Mouse (Mus musculus) large intestine, adult 2 months (tissue): Measurements from ENCODE around the gene Fbxl20. TPM values are rescaled to one million over a fixed set of nuclear protein-coding genes. Genes with fewer than 3 reads are reported as not detected.
"Not testable (repeated sequence)": the region's sequence is repeated elsewhere in the genome, so short reads cannot be mapped to it uniquely, and the experiment has no call there.

Experiments
- DNase-seq: peaks from one replicate; pipeline ENCODE4 v3.0.0-alpha.2; 2012; ENCODE audit warnings: low read depth, low spot score
- WGBS: fragments of 180-500 bp; shearing (Covaris S2); methylation state at CpG from one replicate; pipeline ENCODE4 v1.1.7; 2018; 5-methylcytosine and 5-hydroxymethylcytosine counted together
- polyA plus RNA-seq: library from polyadenylated mRNA; depleted of rRNA; stranded (reverse); fragments of >200 nt; gene quantifications from 2 replicates; pipeline ENCODE4 v1.2.3, GENCODE M21; 2012; rRNA removed

Gene Fbxl20
- polyA plus RNA-seq, result 5.4 and 8.2 TPM in 2 replicates

DNA sequence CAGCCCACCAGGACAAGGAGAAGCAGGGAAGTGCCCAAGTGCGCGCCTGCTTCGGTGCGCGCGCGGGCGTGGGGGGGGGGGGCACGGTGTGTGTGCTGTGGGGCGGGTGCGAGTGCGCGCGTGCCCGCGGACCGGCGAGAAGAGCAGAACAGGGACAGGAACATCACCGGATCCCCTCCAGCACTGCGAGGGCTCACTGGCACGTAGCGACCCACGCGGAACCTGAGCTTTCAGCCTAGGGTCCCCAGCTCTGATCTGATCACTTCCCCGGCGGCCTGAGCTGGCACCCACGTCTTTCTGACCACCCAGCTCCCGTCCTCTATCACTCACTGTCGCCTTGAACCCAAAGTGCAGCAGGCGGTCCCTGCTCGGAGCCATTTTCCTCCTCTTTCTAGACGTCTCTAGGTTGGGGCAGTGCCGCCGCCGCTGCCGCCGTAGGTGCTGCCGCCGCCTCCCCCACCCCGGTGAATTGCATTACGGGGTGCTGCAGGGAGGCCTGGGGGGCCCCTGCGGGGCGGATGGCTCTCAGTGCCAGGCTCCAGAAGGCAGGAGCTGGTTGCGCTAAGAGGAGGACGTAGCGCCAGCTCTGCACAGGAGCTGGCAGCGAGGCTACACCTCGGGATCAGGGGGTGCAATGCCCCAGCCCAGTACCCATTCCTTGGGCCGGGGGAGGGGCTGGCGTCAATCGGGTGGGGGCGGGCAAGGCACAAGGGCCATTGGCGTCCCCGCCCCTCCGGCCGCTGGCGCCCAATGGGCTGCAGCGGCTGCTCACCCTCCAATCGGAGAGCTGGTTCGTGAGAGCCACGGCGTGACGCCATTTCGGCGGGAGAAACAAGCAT is at the start of gene Fbxl20:
Gene Fbxl20 (minus strand): TSS at position 618 of the 839 bp plus-strand sequence.
- WGBS, result under 1% methylated on average over 64 of the region's 65 CpGs
- peak; percentile 81 for DNase-seq

DNA sequence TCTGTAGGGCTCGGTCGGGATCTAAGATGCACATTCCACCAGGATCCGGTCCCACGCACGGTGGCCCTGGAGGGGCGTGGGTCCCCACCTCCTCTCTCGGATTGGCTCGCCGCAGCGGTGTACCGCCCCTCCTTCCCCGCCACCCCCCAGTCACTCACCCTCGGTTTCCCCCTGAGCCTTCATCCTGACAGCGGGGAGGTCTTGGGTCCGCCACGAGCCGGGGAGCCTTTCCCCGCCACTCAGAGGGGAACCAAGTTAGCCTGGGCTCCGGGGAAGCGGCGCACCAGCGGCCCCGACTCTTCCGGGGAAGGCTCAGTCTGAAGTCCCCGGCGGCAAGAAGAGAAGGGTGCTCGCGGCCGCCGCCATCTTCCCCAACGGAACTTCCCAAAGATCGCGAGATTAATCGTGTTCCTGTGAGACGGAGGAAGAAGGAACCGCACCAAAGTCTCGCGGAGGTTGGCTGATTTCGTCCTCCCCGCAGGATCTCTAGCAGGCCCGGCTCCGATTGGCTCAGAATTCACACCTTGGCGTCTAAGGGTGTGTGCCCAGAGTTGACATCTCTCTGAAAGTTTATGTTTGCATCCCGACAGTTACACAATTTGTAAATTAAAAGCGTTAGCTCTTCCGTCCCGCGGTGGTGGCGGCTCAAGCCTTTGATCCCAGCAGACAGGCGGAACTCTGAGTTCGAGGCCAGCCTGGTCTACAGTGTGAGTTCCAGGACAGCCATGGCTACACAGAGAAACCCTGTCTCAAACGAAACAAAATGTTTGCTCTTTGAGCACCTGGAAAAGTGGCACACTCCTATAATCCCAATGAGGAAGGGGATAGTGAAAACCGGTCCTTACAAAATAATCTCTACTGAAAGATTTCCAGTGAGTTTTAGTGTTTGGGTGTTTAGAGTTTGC is 43.0 kb upstream of the Fbxl20 start, which contains the start of gene Med1:
Gene Med1 (minus strand): TSS at position 393 of the 905 bp plus-strand sequence.
- under 1% methylated on average over 53 of the region's 53 CpGs for WGBS
- peak; percentile 97 for DNase-seq

- WGBS, result 63% methylated on average over 5 of the region's 5 CpGs
- DNase-seq, result no peak
Observed at GRCm38 (mm10) chr11:98190820-98191219, 40.6 kb upstream of the Fbxl20 start.

DNA sequence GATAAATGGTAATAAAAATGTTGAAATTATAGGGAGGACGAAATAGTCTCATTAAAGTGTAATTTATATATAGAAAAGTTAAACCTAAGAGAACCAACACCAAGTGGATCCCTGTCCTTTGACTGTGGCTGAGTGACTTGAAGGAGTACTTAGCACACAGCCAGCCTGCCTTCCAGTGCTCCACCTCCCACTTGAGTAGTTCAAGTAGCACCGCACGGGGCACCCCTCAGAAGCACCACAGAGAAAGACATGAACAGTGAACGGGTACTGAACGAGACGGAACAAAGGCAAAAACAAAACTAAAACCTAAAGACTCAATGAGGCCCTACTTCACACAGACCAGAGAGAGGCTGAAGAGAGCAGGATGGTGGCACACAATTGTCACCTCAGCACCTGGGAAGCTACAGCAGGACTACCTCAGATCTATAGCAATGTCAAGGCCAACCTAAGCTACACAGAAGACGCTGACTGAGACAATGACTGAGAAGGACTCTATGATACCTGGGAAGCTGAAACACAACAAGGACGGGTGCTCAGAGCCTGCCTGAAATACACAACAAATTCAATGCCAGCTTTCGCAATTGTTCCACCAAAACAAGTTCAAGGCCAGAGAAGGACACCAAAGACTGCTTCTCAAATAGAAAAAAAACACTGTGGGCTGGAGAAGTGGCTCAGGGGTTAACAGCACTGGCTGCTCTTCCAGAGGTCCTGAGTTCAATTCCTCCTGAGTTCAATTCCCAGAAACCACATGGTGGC is 37.6 kb upstream of the Fbxl20 start:
- DNase-seq, result no peak
- WGBS, result 83% methylated on average over 9 of the region's 9 CpGs

- WGBS, result 56% methylated on average over 3 of the region's 3 CpGs
- not testable (repeated sequence) for DNase-seq
Observed at GRCm38 (mm10) chr11:98182149-98182548, 31.9 kb upstream of the Fbxl20 start.

GRCm38 (mm10) chr11:98168400-98168799 is 18.2 kb upstream of the Fbxl20 start:
- DNase-seq, result no peak
- 52% methylated on average over 1 of the region's 1 CpGs for WGBS

DNA sequence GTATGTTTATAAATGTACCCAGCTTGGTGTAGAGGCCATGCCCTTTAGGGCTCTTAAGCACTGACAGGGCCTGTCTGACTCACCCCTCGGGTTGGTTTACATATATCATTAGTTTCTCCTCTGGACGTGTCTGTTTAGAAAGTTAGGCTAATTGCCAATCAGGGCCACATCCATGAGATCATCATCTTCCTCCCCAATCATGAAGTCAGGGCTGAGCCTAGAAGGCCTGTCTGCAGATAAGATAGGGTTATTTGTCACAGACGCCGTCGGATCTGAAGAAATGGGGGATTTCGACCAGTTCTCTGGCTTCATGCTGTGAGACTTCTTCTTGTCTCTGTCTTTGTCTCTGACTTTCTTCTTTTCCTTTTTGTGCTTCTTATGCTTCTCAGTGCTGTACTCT is 4.9 kb upstream of the Fbxl20 start:
- no peak for DNase-seq
- WGBS, result 83% methylated on average over 6 of the region's 6 CpGs

GRCm38 (mm10) chr11:98150625-98151156 is 488 bp upstream of the Fbxl20 start:
- 4% methylated on average over 10 of the region's 10 CpGs for WGBS
- no peak for DNase-seq

DNA sequence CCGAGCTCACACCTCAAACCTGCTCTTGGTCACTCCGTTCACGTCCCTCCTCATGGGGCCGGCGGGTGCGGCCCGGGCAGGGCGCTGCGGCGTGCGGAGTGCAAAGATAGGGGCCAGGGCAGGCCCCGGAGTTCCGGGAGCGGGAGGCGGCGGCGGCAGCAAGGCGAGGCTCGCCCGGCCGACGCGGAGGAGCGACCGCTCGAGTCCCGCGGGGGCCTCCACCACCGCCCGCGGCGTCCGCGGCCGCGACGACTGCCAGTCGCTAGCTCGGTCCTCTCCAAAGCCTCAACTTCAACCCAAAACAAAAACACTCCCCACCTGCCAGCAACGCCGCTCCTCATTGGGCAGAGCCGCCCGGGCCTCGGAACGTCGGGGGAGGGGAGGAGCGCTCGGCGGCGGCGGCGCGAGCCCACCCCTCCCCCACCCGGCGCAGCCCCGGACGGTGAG is 876 bp downstream of the Fbxl20 start:
- WGBS, result under 1% methylated on average over 57 of the region's 57 CpGs
- DNase-seq, result peak; percentile 65

GRCm38 (mm10) chr11:98148551-98149301 is 1.5 kb downstream of the Fbxl20 start:
- 1% methylated on average over 45 of the region's 45 CpGs for WGBS

GRCm38 (mm10) chr11:98145856-98146255 is 4.3 kb downstream of the Fbxl20 start:
- 84% methylated on average over 7 of the region's 7 CpGs for WGBS
- no peak for DNase-seq

More at GRCm38 (mm10) chr11:98148551-98149301, 1.5 kb downstream of the Fbxl20 start:
- DNase-seq, result no peak

GRCm38 (mm10) chr11:98142545-98142944 is 7.7 kb downstream of the Fbxl20 start:
- peak; percentile 54 for DNase-seq
- WGBS, result 60% methylated on average over 2 of the region's 2 CpGs

GRCm38 (mm10) chr11:98138894-98139293 is 11.3 kb downstream of the Fbxl20 start:
- DNase-seq, result no peak
- 64% methylated on average over 7 of the region's 7 CpGs for WGBS

GRCm38 (mm10) chr11:98137836-98138235 is 12.4 kb downstream of the Fbxl20 start:
- WGBS, result 87% methylated on average over 11 of the region's 11 CpGs

GRCm38 (mm10) chr11:98134951-98135350 is 15.3 kb downstream of the Fbxl20 start:
- no peak for DNase-seq
- WGBS, result 62% methylated on average over 4 of the region's 4 CpGs

More at GRCm38 (mm10) chr11:98137836-98138235, 12.4 kb downstream of the Fbxl20 start:
- no peak for DNase-seq

GRCm38 (mm10) chr11:98123424-98123823 is 26.8 kb downstream of the Fbxl20 start:
- DNase-seq, result no peak
- 88% methylated on average over 5 of the region's 5 CpGs for WGBS

DNA sequence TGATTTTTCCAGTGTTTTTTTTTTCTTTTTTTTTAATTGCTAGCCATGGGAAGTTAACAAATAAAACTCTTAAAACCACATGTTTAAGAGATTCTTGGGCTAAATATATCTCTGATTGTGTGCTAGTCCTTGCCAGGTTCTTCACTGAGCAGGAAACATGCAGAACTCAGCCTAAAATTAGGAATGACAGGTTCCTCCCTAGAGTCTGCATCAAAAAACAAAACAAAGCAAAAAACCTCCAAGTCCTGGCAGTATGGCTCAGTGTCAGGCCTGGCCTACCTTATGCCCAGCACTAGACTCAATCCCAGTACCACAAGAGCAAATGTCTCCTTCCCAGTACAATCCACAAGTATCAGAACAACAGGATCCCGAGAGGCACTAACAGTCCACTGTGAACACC is 35.8 kb downstream of the Fbxl20 start:
- DNase-seq, result no peak
- 79% methylated on average over 1 of the region's 1 CpGs for WGBS

DNA sequence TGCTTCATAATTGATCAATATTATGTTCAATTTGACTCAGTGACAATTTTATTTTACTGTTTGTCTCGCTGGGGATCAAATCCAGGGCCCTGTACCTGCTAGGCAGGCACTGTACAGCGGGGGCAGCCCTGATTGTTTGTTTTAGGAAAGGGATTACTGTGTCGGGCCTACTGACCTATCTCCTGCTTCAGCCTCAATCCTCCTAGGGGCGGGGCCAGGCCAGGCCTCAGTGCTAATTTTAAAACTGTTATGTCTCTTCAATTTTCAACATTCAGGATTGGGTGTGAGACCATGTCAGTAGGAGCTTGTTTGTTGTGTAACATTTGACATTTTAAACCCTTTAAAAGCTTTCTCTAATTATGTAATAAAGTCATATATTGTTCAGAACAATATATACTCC is 36.7 kb downstream of the Fbxl20 start:
- no peak for DNase-seq
- WGBS, result 73% methylated on average over 4 of the region's 4 CpGs
